Mouse (Mus musculus) right cerebral cortex, postnatal 36 days (tissue): ENCODE data around the gene Arntl.

Experiments
- DNase-seq, 2 experiments: peaks; one replicate each; pipeline ENCODE4 v3.0.0; 2022; ENCODE audit warnings: low spot score in 2 of 2, mixed read lengths in 1 of 2

The Arntl gene

DNA sequence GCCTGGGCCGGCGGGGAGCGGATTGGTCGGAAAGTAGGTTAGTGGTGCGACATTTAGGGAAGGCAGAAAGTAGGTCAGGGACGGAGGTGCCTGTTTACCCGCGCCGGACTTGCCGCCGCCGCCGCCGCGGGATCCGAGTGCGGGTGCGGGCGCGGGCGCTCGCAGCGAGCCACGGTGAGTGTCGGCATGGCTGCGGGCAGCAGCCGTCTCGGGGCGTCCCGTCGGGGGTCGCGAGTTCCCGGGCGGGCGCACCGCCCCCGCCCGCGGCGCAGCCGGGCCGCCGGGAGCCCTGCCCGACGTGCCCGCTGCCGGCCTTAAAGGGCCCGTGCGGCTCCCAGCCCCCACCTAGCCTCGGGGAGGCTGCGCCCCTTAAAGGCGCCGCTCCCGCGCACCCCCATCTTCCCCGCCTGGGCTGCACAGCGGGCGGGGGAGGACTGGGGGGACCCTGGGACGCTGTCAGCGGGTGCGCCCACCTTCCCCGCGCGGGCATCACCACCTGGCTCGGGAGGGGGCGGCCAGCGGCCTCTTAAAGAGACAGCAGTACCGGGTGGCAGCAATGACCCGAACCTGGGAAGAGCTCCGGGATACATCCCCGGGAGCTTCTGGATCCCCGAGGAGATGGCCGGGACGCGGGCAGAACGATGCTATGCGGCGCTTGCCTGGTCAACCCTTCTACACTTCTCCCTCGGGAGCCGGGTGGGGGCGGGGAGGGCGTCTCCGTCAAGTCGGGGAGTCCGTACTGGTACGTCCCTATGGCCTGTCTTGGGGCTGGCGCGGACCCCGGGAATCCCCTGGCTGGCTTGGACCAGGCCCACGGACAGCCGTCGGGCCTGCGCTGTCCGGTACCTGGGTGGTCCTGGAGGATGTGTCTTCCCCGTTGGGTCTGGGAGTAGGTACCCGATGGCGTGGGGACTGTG, 464 bp downstream of the Arntl start:
- DNase-seq: peak; percentile 63 to 64

GRCm38 (mm10) chr7:113208388-113208753, 1.1 kb downstream of the Arntl start:
- no peak for DNase-seq

DNA sequence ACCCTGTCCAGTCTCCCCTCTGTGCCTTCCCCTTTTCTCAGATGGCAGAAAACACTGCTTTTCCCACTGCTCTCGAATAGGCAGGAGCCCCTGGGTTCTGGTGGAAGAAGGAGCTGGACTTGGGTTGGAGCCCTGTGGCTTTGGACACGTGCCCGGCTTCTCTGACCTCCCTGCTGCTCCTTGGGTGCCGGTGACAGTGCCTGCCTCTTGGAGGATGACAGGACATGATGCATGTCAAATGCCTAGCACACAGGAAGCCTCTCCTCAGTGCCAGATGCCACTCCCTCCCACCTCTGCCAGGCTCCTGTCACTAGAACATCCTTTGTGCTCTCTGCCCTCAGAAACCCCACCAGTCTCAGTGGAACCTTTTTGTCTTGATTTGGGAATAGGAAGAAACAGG, 3.2 kb downstream of the Arntl start:
- DNase-seq: no peak

- DNase-seq: no peak
Observed at GRCm38 (mm10) chr7:113214245-113215169, 7.2 kb downstream of the Arntl start.

DNA sequence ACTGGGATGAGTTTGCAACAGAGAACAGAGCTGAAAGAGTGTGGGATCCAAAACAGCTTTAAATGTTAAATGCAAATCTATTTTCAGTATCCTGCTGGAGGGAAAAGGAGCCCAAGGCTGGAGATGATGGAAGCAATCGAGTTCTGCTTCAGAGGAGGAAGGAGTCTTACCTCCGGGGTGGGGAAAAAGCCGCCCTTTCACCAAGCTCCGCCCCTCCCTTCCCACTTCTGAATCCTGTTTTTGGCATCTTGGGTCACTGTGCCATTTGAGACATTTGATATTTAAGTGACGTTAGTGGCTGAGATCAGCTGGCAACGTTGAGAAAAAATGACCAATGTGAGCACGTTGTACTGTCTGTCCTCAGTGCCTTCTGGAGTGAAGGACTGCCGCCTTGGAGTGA, 8.9 kb downstream of the Arntl start:
- DNase-seq: peak; percentile 26 to 37

GRCm38 (mm10) chr7:113219416-113219815, 12.2 kb downstream of the Arntl start:
- no peak for DNase-seq

DNA sequence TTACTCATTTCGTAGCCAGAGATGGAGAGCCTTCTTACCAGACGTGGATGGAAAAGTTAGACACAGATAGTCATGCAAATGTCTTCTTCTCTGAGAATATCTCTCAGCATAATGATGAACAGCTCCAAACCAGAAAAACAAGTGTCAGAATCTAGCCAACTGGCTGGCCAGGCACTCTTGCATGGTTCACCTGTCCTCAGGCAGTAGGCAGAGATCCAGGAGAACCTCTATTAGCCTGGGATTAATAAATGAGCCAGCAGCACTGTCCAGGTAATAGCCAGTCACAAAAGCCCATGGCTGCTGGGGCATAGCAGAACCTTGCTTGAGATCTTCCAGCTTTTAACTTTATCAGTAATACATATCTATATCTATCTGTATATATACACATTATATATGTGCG, 12.6 kb downstream of the Arntl start:
- DNase-seq: no peak

DNA sequence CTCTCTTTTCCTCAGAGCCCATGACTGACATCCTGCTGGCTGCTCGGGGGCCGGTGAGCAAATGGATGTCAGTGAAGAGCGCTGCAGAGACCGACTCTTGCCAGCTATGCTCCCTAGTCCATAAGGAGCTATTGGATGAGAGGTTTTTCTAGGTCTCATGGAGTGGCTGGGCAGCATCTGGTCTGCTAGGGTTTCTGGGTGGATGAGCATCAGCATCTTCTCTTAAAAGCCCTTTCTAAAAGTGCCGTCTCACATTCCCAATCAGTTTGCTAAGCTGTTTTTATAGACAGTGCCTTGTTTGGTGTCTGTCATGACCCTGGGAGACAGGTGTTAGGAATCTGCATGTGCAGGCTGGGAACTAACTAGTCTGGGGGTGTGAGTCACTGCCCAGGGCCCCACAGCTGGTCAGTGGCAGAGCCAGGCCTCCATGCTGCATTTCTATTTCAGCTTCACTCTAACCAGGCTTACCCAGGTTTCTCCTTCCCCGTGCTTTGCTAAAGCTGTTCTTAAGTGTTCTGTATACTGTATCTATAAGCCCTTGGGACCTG, 13.5 kb downstream of the Arntl start:
- DNase-seq: no peak

- no peak for DNase-seq
Observed at GRCm38 (mm10) chr7:113222821-113223220, 15.6 kb downstream of the Arntl start.

DNA sequence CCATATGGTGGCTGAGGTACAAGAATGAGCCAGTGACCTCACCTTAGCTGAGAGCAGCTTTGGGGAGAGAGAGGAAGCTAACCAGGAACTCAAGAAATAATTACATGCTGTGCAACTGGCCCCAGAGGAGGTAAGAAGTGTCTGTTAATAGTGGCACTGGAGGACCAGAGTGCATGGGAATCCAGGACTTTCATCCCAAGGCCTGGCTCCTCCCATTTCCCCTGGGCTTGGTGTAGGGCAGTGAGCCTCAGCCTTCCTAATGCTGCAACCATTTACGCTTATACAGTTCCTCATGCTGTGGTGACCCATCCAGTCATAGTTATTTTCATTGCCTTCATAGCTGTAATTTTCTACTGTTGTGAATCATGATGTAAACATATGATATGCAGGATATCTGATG, 17.4 kb downstream of the Arntl start:
- DNase-seq: no peak

DNA sequence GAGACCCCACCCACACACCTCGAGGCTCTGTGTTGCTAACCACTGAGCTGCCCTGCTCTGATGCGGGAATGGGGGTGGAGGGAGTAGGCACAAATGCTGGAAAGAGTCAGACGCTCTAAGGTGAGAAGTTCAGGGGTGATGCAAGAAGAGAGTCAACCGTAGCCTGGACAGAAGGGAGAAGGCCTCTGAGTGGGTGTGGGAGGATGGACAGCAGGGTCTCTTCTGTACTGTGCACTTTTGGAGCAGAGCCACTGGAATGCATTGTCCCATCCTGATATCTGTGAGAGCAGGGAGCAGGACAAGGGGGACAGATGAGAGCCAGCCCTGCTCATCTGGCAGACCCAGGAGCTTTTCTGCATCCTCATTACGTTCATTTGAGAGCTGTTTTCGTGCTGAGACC, 21.2 kb downstream of the Arntl start:
- DNase-seq: no peak

GRCm38 (mm10) chr7:113236135-113236534, 28.9 kb downstream of the Arntl start:
- DNase-seq: no peak

GRCm38 (mm10) chr7:113238365-113238764, 31.1 kb downstream of the Arntl start:
- no peak for DNase-seq

GRCm38 (mm10) chr7:113239448-113240130, 32.3 kb downstream of the Arntl start:
- no peak for DNase-seq

GRCm38 (mm10) chr7:113240438-113240837, 33.2 kb downstream of the Arntl start:
- DNase-seq: no peak

GRCm38 (mm10) chr7:113241901-113242661, 34.8 kb downstream of the Arntl start:
- DNase-seq: no peak

DNA sequence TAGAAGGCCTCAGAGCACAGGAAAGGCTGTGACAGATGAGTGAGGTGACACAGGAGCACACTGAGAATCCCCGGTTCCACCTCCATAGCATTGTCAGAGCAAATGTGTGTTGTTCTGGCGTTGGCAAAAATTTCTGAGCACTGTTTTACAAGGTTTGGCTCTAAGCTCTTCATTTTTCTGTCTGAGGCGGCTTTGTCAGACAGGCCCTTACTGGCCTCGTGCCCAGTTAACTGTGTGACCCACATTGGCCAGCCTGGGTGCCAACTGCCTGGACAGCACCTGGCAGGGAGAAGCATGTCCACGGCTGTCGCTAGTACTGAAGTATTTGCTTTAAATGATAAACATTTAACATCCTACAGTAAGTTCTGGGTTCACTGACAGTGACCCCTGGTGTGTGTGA, 35.4 kb downstream of the Arntl start:
- DNase-seq: peak in 1 of 2 experiments; percentile 19

GRCm38 (mm10) chr7:113245144-113245543, 37.9 kb downstream of the Arntl start:
- no peak for DNase-seq

DNA sequence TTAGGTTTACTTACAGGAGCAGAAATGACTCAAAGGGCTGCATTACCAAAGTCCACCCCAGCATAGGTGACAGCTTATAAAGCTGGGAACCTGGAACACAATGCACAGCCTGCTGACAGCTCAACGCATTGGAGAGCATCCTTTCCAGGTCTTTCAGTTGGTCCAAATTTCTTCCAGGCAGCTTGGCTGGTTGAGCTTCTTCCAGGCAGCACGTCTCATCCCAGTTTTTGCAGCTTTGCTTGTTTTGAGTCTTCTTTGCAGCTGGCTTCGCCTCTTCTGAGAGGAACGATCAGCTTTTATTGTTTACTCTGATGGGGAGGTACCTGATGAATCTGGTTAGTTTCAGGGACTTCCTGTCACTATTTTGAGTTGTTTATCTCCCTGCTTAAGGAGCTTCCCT, 39.2 kb downstream of the Arntl start:
- DNase-seq: peak in 1 of 2 experiments; percentile 28

DNA sequence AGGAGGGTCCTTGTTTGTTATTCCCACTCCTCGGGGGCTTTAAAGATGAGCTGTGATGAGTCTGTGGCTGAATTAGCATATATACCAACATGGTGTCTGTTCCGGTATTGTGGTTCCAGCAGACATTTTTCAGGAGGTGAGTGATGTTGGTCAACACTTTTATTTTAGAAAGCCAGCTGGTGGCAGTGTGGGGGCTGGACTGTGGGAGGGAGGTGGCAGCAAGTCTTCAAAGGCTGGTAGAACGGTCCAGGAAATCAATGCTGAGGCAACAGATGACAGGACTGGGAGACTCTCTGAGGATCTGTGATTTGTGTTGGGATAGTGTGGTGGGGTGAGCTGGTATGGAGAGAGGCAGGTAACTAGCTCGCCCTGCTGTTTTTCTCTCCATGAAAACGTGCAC, 39.9 kb downstream of the Arntl start:
- DNase-seq: peak; percentile 68 to 80
